Mouse (Mus musculus) bone marrow macrophage, adult 2 months (primary cell): ENCODE results near the gene Optn.

Source experiments
- CTCF ChIP-seq: IDR thresholded peaks from 2 replicates; pipeline ENCODE4 v1.5.1; 2012; ENCODE audit warnings: low read depth, mild to moderate bottlenecking, low read length, moderate library complexity
- POLR2A ChIP-seq: IDR thresholded peaks from 2 replicates; pipeline ENCODE4 v1.6.1; 2012; ENCODE audit warnings: mild to moderate bottlenecking, low read depth, low read length, borderline replicate concordance

GRCm38 (mm10) chr2:4988826-4989424 lies 74.9 kb downstream of the Optn start:
- TF ChIP-seq CTCF: peak; percentile 31; the same call in 1 of the 2 replicates
- no peak for TF ChIP-seq POLR2A
